Mouse (Mus musculus) bone marrow, adult 2 months (tissue): ENCODE measurements around the gene Zfp27. TPM values are rescaled to one million over a fixed set of nuclear protein-coding genes. Genes with fewer than 3 reads are reported as not detected.
"Not testable (repeated sequence)": the region's sequence is repeated elsewhere in the genome, so short reads cannot be mapped to it uniquely, and the experiment has no call there.

Experiments
- H3K27ac ChIP-seq: fragments of 200-500 bp; 2 replicates; pipeline ENCODE4 v1.5.1; 2012; ENCODE audit warnings: low read depth, mild to moderate bottlenecking, control low read depth, inconsistent platforms, low read length; ENCODE audit not compliant: control insufficient read depth, poor library complexity, insufficient read depth
- H3K4me1 ChIP-seq: fragments of 200-500 bp; 2 replicates; pipeline ENCODE4 v1.6.1; 2011; ENCODE audit warnings: low read length; ENCODE audit not compliant: control insufficient read depth, insufficient read depth
- H3K4me3 ChIP-seq: fragments of 200-500 bp; replicated peaks from 2 replicates; pipeline ENCODE3; 2011; ENCODE audit warnings: mild to moderate bottlenecking, low read depth, low read length, control low read depth; ENCODE audit not compliant: control insufficient read depth
- CTCF ChIP-seq: fragments of 200-500 bp; IDR thresholded peaks from 2 replicates; pipeline ENCODE4 v1.5.1; 2011; ENCODE audit warnings: low read length, control low read depth; ENCODE audit not compliant: control insufficient read depth, insufficient read depth
- POLR2A ChIP-seq: fragments of 200-500 bp; IDR thresholded peaks from 2 replicates; pipeline ENCODE4 v1.6.1; 2011; ENCODE audit warnings: low read depth, mild to moderate bottlenecking, control low read depth, low read length, borderline replicate concordance; ENCODE audit not compliant: control insufficient read depth
- WGBS: fragments of 180-500 bp; shearing (Covaris S2); methylation state at CpG from one replicate; pipeline ENCODE4 v1.1.7; 2018; 5-methylcytosine and 5-hydroxymethylcytosine counted together
- polyA plus RNA-seq: library from polyadenylated mRNA; stranded (reverse); fragments of >200 nt; gene quantifications from 2 replicates; pipeline ENCODE4 v1.2.4, GENCODE M21; 2011; ENCODE audit warnings: low replicate concordance; ENCODE audit not compliant: missing spikeins, insufficient read depth, insufficient read length

Zfp27 gene
- polyA plus RNA-seq, 1 experiment, result 3.4 TPM

DNA sequence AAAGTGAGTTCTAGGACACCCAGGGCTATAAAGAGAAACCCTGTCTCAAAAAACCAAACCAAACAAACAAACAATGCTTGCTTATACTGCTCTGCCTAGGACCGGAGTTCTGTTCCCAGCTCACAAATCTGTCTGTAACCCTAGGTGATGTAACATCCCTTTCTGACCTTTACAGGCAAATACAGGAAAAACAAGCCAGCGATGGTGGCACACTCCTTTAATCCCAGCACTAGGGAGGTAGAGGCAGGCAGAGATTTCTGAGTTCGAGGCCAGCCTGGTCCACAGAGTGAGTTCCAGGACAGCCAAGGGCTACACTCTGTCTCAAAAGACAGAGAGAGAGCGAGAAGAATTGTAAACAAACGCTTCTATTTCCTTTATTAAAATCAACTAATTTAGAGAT is 834 bp upstream of the Zfp27 start:
- TF ChIP-seq CTCF (no peak), POLR2A (no peak)
- Histone ChIP-seq H3K27ac (no peak overlapping the region), H3K4me3 (no peak overlapping the region), H3K4me1 (peaks cover 1% of the 10 kb centered on the region; the same call in 1 of the 2 replicates)
- 80% methylated on average over 5 of the region's 5 CpGs for WGBS

DNA sequence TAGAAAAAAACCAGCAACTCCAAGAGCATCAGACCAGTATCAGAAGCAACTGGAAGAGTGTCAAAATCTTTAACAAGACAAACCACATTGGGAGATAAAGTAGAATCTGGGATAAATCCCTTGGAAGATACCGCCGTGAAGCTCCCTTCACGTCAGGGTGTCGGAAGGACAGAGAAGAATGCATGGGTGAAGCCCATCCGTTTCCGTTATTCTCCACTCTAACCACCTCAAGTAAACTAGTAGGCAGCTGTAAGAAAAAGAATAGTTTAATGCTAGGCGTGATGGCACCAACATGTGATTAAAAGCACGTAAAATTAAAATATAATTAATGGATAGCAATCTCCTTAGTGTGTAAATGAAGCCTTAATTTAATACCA is 298 bp upstream of the Zfp27 start:
- Histone ChIP-seq H3K4me1 (peaks cover 1% of the 10 kb centered on the region; the same call in 1 of the 2 replicates), H3K4me3 (no peak overlapping the region), H3K27ac (no peak overlapping the region)
- TF ChIP-seq CTCF (no peak), POLR2A (no peak)
- 44% methylated on average over 8 of the region's 8 CpGs for WGBS

DNA sequence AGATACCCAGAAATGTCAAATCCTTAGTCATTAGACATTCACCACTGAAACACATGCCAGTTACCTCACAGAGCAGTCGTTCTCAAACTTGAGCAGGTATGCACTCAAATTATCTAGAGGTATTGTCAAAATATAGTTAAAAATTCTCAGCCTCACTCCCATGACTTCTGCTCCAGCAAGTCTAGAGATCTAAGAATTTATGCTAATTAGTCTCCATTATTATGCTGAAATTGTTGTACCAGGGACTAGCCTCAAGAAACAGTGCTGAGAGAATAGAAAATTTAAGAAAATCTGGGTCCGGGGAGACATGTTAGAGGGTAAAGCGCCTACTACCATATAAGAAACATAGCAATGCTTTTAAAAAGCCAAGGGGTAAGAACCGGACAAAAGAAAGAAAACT is 2.3 kb downstream of the Zfp27 start:
- TF ChIP-seq CTCF, result no peak
- TF ChIP-seq POLR2A, result no peak
- 88% methylated on average over 4 of the region's 4 CpGs for WGBS
- no peak overlapping the region for H3K4me3 ChIP-seq
- H3K4me1 ChIP-seq, result peaks cover 1% of the 10 kb centered on the region; the same call in 1 of the 2 replicates
- H3K27ac ChIP-seq, result no peak overlapping the region

DNA sequence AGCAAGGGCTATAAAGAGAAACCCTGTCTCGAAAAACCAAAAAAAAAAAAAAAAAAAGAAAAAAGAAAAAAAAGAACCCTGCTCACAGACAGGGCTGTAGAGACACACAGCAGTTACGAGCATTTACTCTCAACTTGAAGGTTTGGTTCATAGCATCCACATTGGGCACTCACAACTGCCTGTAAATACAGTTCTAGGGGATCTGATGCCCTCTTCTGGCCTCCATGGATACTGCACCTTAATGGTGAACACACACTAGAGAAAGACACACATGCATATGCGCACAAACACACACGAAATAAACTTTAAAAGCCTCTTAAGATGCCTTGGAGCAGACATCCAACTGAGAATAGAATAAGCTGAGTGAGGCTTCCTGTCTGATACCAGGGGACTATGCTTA is 8.0 kb downstream of the Zfp27 start:
- Histone ChIP-seq H3K4me3 (no peak overlapping the region), H3K4me1 (no peaks in the 10 kb centered on the region), H3K27ac (no peak overlapping the region)
- 75% methylated on average over 4 of the region's 4 CpGs for WGBS
- TF ChIP-seq CTCF (no peak), POLR2A (no peak)

DNA sequence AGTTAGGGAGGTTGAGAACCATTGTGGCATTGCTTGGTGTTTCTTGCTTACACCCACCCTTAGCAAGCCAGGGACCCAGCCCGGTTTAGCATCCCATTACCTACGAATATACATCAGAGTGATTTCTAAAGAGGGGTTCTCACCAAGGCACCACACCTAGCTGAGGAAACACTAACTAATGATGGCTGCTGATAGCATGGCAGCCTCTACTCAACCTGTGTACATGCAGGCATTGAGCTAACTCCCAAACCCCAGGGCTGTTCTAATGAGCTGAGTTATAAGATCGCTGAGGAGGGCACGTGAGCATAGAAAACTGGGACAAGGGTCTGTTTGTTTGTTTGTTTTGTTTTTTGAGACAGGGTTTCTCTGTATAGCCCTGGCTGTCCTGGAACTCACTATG is 13.6 kb downstream of the Zfp27 start:
- H3K4me1 ChIP-seq, result no peaks in the 10 kb centered on the region
- WGBS, result 85% methylated on average over 4 of the region's 4 CpGs
- H3K27ac ChIP-seq, result no peak overlapping the region
- TF ChIP-seq CTCF (no peak), POLR2A (no peak)
- H3K4me3 ChIP-seq, result no peak overlapping the region

DNA sequence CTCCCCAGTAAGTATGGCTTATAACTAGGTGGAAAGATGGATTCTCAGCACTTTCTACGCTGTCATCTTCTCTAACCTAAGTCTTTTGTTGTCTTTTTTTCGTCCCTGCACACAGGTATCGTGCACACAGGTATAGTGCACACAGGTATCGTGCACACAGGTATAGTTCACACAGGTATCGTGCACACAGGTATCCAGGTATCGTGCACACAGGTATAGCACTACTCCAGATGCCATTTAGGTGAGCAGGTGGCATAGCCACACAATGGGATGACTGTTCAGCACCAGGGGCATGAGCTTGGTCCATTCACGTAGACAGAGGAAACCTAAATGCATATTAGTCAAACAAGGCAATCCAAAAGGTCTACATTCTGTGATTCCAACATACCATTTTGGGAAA is 15.9 kb downstream of the Zfp27 start:
- H3K27ac ChIP-seq, result no peak overlapping the region
- no peaks in the 10 kb centered on the region for H3K4me1 ChIP-seq
- no peak overlapping the region for H3K4me3 ChIP-seq
- 88% methylated on average over 7 of the region's 7 CpGs for WGBS
- TF ChIP-seq CTCF (no peak), POLR2A (no peak)

DNA sequence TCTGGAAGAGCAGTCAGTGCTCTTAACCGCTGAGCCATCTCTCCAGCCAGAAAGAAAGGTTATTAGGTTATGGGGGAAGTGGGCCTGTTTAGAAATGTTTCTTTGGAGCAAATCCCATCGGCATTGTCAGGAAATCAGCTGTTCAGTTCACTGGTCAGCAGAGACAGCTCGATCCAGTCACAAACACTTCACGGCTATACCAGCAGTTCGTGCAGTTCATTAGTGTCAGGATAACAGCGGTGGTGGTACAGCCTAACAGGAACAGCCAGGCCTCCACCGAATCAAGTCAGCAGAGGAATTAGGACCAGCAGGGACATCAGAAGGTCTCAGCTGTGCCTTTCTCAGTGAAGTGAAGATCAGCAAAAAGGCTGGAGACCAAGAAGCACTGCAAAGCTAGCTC is 25.5 kb downstream of the Zfp27 start:
- Histone ChIP-seq H3K27ac (no peak overlapping the region), H3K4me1 (no peaks in the 10 kb centered on the region), H3K4me3 (no peak overlapping the region)
- WGBS, result 83% methylated on average over 7 of the region's 7 CpGs
- TF ChIP-seq CTCF, result no peak
- no peak for TF ChIP-seq POLR2A

DNA sequence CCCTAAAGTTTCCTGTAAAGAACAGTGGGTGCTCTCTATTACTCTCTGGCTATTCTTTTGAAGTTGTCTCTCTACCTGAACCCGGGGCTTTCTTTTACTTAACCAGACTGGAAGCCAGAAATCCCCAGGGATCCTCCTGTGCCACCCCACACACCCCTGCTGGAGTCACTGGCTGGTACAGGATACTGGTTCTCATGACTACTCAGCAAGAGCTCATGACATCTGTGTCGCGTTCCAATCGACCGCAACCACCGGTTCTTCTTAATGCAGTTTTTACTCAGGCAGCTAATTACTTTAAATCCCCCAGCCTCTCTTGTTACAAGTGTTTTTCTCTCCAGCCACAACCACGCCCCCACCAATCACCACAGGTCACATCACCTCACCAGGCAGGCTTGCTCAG is 26.3 kb downstream of the Zfp27 start:
- WGBS, result 77% methylated on average over 7 of the region's 7 CpGs
- H3K4me3 ChIP-seq, result no peak overlapping the region
- H3K4me1 ChIP-seq, result no peaks in the 10 kb centered on the region
- no peak overlapping the region for H3K27ac ChIP-seq
- no peak for TF ChIP-seq CTCF
- TF ChIP-seq POLR2A, result no peak

DNA sequence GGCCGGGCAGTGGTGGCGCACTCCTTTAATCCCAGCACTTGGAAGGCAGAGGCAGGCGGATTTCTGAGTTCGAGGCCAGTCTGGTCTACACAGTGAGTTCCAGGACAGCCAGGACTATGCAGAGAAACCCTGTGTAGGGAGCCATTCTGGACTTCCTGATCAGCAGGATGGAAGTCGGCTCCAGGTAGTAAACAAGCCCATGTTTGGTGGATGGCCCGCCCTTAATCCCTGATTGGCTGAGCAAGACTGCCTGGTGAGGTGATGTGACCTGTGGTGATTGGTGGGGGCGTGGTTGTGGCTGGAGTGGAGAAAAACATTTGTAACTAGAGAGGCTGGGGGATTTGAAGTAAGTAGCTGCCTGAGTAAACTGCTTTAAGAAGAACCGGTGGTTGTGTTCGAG is 28.8 kb downstream of the Zfp27 start:
- 86% methylated on average over 9 of the region's 9 CpGs for WGBS

More for the DNA sequence above, 28.8 kb downstream of the Zfp27 start:
- not testable (repeated sequence) for H3K27ac ChIP-seq, H3K4me3 ChIP-seq, H3K4me1 ChIP-seq
